Mouse (Mus musculus) forelimb bud, embryonic 11.5 days (tissue): ENCODE measurements at regions not wholly inside any gene's neighbourhood (a gene's known extent, or its start where the extent isn't known, plus 50 kb on each side); places are given as distances from the start of the nearest gene placed in this dataset.

Source experiments
- DNase-seq: peaks from one replicate; pipeline ENCODE4 v3.0.0-alpha.2; 2012; ENCODE audit warnings: low read depth, low spot score

GRCm38 (mm10) chr12:54454606-54455005 lies 201.8 kb downstream of the Sptssa start:
- no peak for DNase-seq

- no peak for DNase-seq
Measured at GRCm38 (mm10) chr12:54453343-54453742, 203.0 kb downstream of the Sptssa start.

- no peak for DNase-seq
Measured at GRCm38 (mm10) chr12:54450369-54450768, 206.0 kb downstream of the Sptssa start.

GRCm38 (mm10) chr12:54448221-54448620 lies 208.2 kb downstream of the Sptssa start:
- no peak for DNase-seq

GRCm38 (mm10) chr12:54447354-54447753 lies 209.0 kb downstream of the Sptssa start:
- no peak for DNase-seq

GRCm38 (mm10) chr12:54446356-54446755 lies 210.0 kb downstream of the Sptssa start:
- no peak for DNase-seq

GRCm38 (mm10) chr12:54444416-54444815 lies 212.0 kb downstream of the Sptssa start:
- no peak for DNase-seq

- DNase-seq: no peak
Measured at GRCm38 (mm10) chr12:54443285-54443684, 213.1 kb downstream of the Sptssa start.

GRCm38 (mm10) chr12:54442408-54442807 lies 214.0 kb downstream of the Sptssa start:
- DNase-seq: no peak

- DNase-seq: no peak
Measured at GRCm38 (mm10) chr12:54440851-54441593, 215.4 kb downstream of the Sptssa start.

- DNase-seq: no peak
Measured at GRCm38 (mm10) chr12:54438793-54439192, 217.6 kb downstream of the Sptssa start.

- DNase-seq: no peak
Measured at GRCm38 (mm10) chr12:54425236-54425635, 221.6 kb upstream of the Egln3 start.

GRCm38 (mm10) chr12:54414829-54415228 lies 211.2 kb upstream of the Egln3 start:
- no peak for DNase-seq

- no peak for DNase-seq
Measured at GRCm38 (mm10) chr12:54414201-54414600, 210.5 kb upstream of the Egln3 start.

GRCm38 (mm10) chr12:54410038-54410605 lies 206.5 kb upstream of the Egln3 start:
- DNase-seq: no peak

- no peak for DNase-seq
Measured at GRCm38 (mm10) chr12:54408906-54409305, 205.2 kb upstream of the Egln3 start.

- no peak for DNase-seq
Measured at GRCm38 (mm10) chr12:54407301-54407896, 203.7 kb upstream of the Egln3 start.

GRCm38 (mm10) chr12:54405066-54405465 lies 201.4 kb upstream of the Egln3 start:
- no peak for DNase-seq

GRCm38 (mm10) chr12:54402591-54402990 lies 198.9 kb upstream of the Egln3 start:
- DNase-seq: no peak

- no peak for DNase-seq
Measured at GRCm38 (mm10) chr12:54401665-54402064, 198.0 kb upstream of the Egln3 start.

GRCm38 (mm10) chr12:54400084-54400483 lies 196.4 kb upstream of the Egln3 start:
- DNase-seq: no peak

GRCm38 (mm10) chr12:54398080-54398479 lies 194.4 kb upstream of the Egln3 start:
- DNase-seq: no peak

GRCm38 (mm10) chr12:54396952-54397351 lies 193.3 kb upstream of the Egln3 start:
- DNase-seq: no peak
